Mouse (Mus musculus): ENCODE results near the gene Ifi27. TPM values are rescaled to one million over a fixed set of nuclear protein-coding genes. Genes with fewer than 3 reads are reported as not detected.
"Not testable (repeated sequence)": the region's sequence is repeated elsewhere in the genome, so short reads cannot be mapped to it uniquely, and the experiment has no call there.

The Ifi27 gene
- total and polyA plus RNA-seq, 3 experiments, result 103 to 105 TPM; not detected in 1

DNA sequence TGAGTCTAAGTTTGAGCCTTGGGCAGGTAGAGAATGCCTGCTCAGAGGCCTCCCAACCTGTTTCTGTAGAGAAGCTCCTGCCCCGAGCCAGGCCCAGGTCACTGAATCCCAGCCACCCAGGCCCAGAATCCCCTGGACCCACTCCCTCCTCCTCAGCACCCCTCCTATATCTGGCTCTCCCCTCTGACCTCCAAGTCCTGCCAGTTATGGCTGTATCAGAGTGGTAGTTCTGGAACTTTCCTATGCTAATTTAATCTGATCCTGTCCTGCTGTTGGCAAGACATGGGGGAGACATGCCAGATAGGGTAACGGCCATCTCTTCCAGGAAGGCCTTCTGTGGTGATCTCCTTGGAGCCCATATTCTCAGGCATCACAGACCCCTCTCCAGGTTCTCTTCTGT is 48.8 kb downstream of the Ifi27 start:
- Histone ChIP-seq H3K4me1 (ENCODE audit: control insufficient read depth in 1 of 2, insufficient read depth in 2 of 2, low read length in 2 of 2) (peaks cover 0 to 3% of the 10 kb centered on the region in 2 experiments; a peak in 1 of 4 replicates), H3K9me3 (replicated peaks; ENCODE audit: insufficient read depth, low read length) (no peaks in the 10 kb centered on the region), H3K27me3 (ENCODE audit: control insufficient read depth in 1 of 2, insufficient read depth in 2 of 2, low read length in 2 of 2) (0 out of 4 replicates have a peak, but pooled peaks cover 0 to 1% of the 10 kb centered on the region in 2 experiments), H3K9ac (ENCODE audit: control insufficient read depth, low read depth, low read length, poor library complexity, severe bottlenecking) (no peak overlapping the region), H3K27ac (ENCODE audit: control insufficient read depth, low read depth, low read length) (no peak overlapping the region), H3K4me3 (ENCODE audit: control insufficient read depth in 1 of 2, insufficient read depth in 1 of 2, low read depth in 2 of 2, low read length in 2 of 2) (no peak overlapping the region), H3K79me2 (ENCODE audit: control insufficient read depth, insufficient read depth, low read length, poor library complexity) (no peaks in the 10 kb centered on the region), H3K36me3 (ENCODE audit: control insufficient read depth in 1 of 2, insufficient read depth in 2 of 2, low read length in 2 of 2) (no peaks in the 10 kb centered on the region)
- no peak for TF ChIP-seq ZMIZ1 (IDR thresholded peaks at IDR 0.05; ENCODE audit: low read depth, low read length)
- TF ChIP-seq MYC (IDR thresholded peaks at IDR 0.05; ENCODE audit: low read depth, low read length), result no peak
- TF ChIP-seq CHD1 (IDR thresholded peaks at IDR 0.05; ENCODE audit: low read depth, low read length), result no peak
- TF ChIP-seq TAL1 (IDR thresholded peaks at IDR 0.05; ENCODE audit: low read length), result no peak
- no peak for TF ChIP-seq BHLHE40 (IDR thresholded peaks at IDR 0.05; ENCODE audit: borderline replicate concordance, low read depth, low read length)
- TF ChIP-seq POLR2AphosphoS2 (IDR thresholded peaks at IDR 0.05; ENCODE audit: low read length), result no peak
- TF ChIP-seq NRF1 (IDR thresholded peaks at IDR 0.05; ENCODE audit: insufficient read depth, low read depth, low read length, poor library complexity, severe bottlenecking), result no peak
- no peak for TF ChIP-seq SIN3A (IDR thresholded peaks at IDR 0.05; ENCODE audit: low read length)
- TF ChIP-seq ZNF384 (IDR thresholded peaks at IDR 0.05; ENCODE audit: low read depth, low read length), result no peak
- no peak for TF ChIP-seq POLR2AphosphoS5 (IDR thresholded peaks at IDR 0.05; ENCODE audit: borderline replicate concordance, low read depth, low read length)
- TF ChIP-seq ZC3H11A (IDR thresholded peaks at IDR 0.05; ENCODE audit: low read depth, low read length), result no peak
- TF ChIP-seq CTCF (IDR thresholded peaks at IDR 0.05 in 2 of 3, conservative IDR thresholded peaks at IDR 0.05 in 1 of 3; ENCODE audit: control insufficient read depth in 1 of 3, insufficient read depth in 1 of 3, low read depth in 2 of 3, low read length in 3 of 3, poor library complexity in 1 of 3, severe bottlenecking in 1 of 3), result no peak
- no peak for DNase-seq (ENCODE audit: low read depth, low spot score)

DNA sequence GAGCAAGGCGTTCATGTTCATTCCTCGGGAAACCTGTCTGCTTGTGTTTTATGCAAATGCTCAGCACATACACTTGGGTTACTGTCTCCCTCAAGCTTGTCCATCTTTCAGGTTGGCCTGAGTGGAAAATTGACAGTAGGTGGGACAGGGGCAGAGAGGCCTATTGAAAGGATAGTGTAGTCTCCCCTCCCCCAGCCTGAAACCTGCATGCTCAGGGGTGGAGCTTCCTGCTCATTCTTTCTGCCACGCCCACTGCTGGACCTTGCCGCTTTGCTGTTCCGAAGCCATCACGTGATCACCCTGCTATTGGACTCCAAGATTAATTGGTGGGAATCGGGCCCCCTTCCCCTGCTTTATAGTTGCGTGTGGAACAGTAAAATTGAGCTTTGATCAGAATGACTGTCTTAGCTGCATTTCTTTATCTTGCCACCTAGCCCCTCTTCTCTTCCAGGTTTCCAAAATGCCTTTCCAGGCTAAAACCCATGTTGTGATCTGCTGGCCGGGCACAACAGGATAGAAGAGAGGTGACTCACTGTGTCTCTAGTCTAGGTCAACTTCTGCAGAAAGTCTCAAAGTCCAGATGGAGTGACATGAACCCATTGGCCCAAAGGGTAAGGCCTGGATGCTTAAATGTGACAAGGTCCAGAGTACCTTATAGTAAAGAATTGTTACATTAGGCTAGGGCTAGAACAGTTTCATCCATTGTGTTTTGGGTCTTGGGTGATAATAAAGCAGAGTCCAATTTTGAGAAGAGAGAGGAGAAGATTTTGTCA is 50.4 kb downstream of the Ifi27 start:
- H3K79me2 ChIP-seq (ENCODE audit: control insufficient read depth, insufficient read depth, low read length, poor library complexity); H3K4me1 ChIP-seq (ENCODE audit: control insufficient read depth in 1 of 2, insufficient read depth in 2 of 2, low read length in 2 of 2); H3K27me3 ChIP-seq (ENCODE audit: control insufficient read depth in 1 of 2, insufficient read depth in 2 of 2, low read length in 2 of 2); H3K4me3 ChIP-seq (ENCODE audit: control insufficient read depth in 1 of 2, insufficient read depth in 1 of 2, low read depth in 2 of 2, low read length in 2 of 2); H3K36me3 ChIP-seq (ENCODE audit: control insufficient read depth in 1 of 2, insufficient read depth in 2 of 2, low read length in 2 of 2); H3K9me3 ChIP-seq (replicated peaks; ENCODE audit: insufficient read depth, low read length); H3K27ac ChIP-seq (ENCODE audit: control insufficient read depth, low read depth, low read length); DNase-seq (ENCODE audit: low read depth, low spot score); H3K9ac ChIP-seq (ENCODE audit: control insufficient read depth, low read depth, low read length, poor library complexity, severe bottlenecking): not testable (repeated sequence)

DNA sequence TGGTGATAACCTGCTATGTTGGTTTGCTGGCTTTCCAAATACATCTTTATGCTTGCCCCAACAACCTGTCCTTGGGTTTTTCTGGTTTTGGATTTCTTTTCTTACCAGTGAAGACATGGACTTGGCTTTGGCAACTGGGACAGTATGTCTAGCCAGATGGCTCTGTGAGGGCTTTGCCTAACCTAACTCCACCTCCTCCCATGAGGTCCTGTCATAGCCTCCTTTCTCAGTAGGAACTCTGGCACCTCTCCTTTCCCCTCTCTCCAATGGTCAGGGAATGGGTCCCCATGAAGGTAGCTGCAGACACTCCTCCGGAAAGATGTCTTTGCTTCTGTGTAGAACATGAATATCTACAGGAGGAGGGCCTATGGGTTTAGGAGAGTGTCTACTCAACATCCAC is 52.7 kb downstream of the Ifi27 start:
- H3K36me3 ChIP-seq (ENCODE audit: control insufficient read depth in 1 of 2, insufficient read depth in 2 of 2, low read length in 2 of 2), result no peaks in the 10 kb centered on the region
- no peak overlapping the region for H3K9ac ChIP-seq (ENCODE audit: control insufficient read depth, low read depth, low read length, poor library complexity, severe bottlenecking)
- no peaks in the 10 kb centered on the region for H3K79me2 ChIP-seq (ENCODE audit: control insufficient read depth, insufficient read depth, low read length, poor library complexity)
- TF ChIP-seq ZMIZ1 (IDR thresholded peaks at IDR 0.05; ENCODE audit: low read depth, low read length), result no peak
- TF ChIP-seq ZKSCAN1 (IDR thresholded peaks at IDR 0.05; ENCODE audit: low read depth, low read length), result no peak
- TF ChIP-seq BHLHE40 (IDR thresholded peaks at IDR 0.05; ENCODE audit: borderline replicate concordance, low read depth, low read length), result no peak
- TF ChIP-seq POLR2A (IDR thresholded peaks at IDR 0.05; ENCODE audit: control insufficient read depth in 1 of 2, insufficient read depth in 1 of 2, low read depth in 1 of 2, low read length in 2 of 2, poor library complexity in 1 of 2), result no peak
- TF ChIP-seq SMC3 (IDR thresholded peaks at IDR 0.05; ENCODE audit: low read depth, low read length), result no peak
- H3K9me3 ChIP-seq (replicated peaks; ENCODE audit: insufficient read depth, low read length), result no peaks in the 10 kb centered on the region
- H3K27me3 ChIP-seq (ENCODE audit: control insufficient read depth in 1 of 2, insufficient read depth in 2 of 2, low read length in 2 of 2), result no peaks in the 10 kb centered on the region
- DNase-seq (ENCODE audit: low read depth, low spot score), result no peak
- no peak overlapping the region for H3K27ac ChIP-seq (ENCODE audit: control insufficient read depth, low read depth, low read length)
- H3K4me3 ChIP-seq (ENCODE audit: control insufficient read depth in 1 of 2, insufficient read depth in 1 of 2, low read depth in 2 of 2, low read length in 2 of 2), result no peak overlapping the region
- H3K4me1 ChIP-seq (ENCODE audit: control insufficient read depth in 1 of 2, insufficient read depth in 2 of 2, low read length in 2 of 2), result peaks cover 0 to 8% of the 10 kb centered on the region in 2 experiments; a peak in 2 of 4 replicates

Measured in MEL (cell line).